Mouse (Mus musculus): ENCODE measurements around the gene Nckap5l.

DNA sequence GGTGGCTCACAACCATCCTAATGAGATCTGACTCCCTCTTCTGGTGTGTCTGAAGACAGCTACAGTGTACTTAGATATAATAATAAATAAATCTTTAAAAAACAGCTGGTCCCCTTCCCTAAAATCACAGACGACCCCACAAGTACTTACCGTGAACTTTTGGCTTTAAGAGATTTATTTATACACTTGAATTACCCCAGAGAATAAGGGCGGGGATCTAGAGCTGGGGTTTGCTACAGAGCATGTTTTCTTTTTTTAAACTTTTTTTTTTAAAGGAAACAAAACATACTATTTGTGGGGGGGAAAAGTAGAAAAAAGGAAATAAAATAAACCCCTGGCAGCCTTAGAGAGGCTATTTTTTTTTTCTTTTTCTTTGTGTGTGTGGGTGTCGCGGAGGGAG lies 37.4 kb downstream of the Nckap5l start:
- TF ChIP-seq POLR2A (IDR thresholded peaks at IDR 0.05; ENCODE audit: control insufficient read depth, extremely low read depth, insufficient read depth, low read length, poor library complexity): no peak
- no peak for TF ChIP-seq CTCF (IDR thresholded peaks at IDR 0.05; ENCODE audit: borderline replicate concordance, control insufficient read depth, extremely low read depth, insufficient read depth, low read length, poor library complexity)

All from thymus, adult 2 months (tissue).